Mouse (Mus musculus): ENCODE measurements at regions not wholly inside any gene's neighbourhood (a gene's known extent, or its start where the extent isn't known, plus 50 kb on each side); places are given as distances from the start of the nearest gene placed in this dataset.

- no peak for TF ChIP-seq POLR2A (IDR thresholded peaks at IDR 0.05; ENCODE audit: extremely low read depth, insufficient read depth, low read length)
- no peak for TF ChIP-seq CTCF (IDR thresholded peaks at IDR 0.05; ENCODE audit: extremely low read depth, insufficient read depth, low read length)
Measured at GRCm38 (mm10) chr8:30924160-30924534, 2504.4 kb upstream of the 5930422O12Rik start.

All from cortical plate, adult 2 months (tissue).